Mouse (Mus musculus) erythroblast, embryonic 14.5 days (primary cell): ENCODE measurements around the gene Tent5c.

Experiments used
- GATA1 ChIP-seq: IDR thresholded peaks from 2 replicates; pipeline ENCODE4 v1.6.1; 2012; ENCODE audit warnings: low read length, inconsistent platforms, mixed read lengths
- TAL1 ChIP-seq: IDR thresholded peaks from 3 replicates; pipeline ENCODE4 v1.6.1; 2012; ENCODE audit warnings: low read length, inconsistent platforms, mixed read lengths

- TF ChIP-seq TAL1 = peak; percentile 62
- 0 out of 2 replicates have a peak, but pooled peaks have one; percentile 36 for TF ChIP-seq GATA1
These were observed 59.5 kb downstream of the Tent5c start for GRCm38 (mm10) chr3:100429667-100430066.
